Mouse (Mus musculus): ENCODE data around the gene Gm15517. TPM values are rescaled to one million over a fixed set of nuclear protein-coding genes. Genes with fewer than 3 reads are reported as not detected.
"Not testable (repeated sequence)": the region's sequence is repeated elsewhere in the genome, so short reads cannot be mapped to it uniquely, and the experiment has no call there.

Gene Gm15517
- polyA plus RNA-seq, 2 experiments: not detected

- peak; percentile 79 for TF ChIP-seq EP300 (IDR thresholded peaks at IDR 0.05; ENCODE audit: low read depth)
- TF ChIP-seq CTCF (IDR thresholded peaks at IDR 0.05; ENCODE audit: low read depth): peak; percentile 20
- H3K4me3 ChIP-seq (ENCODE audit: insufficient read depth in 1 of 2, low read depth in 2 of 2, low read length in 2 of 2): peak within 1 kb of the TSS; percentile 85 to 89
- peaks cover 28% of the 10 kb centered on the region for H3K36me3 ChIP-seq (replicated peaks; ENCODE audit: control insufficient read depth, insufficient read depth, low read depth)
- no peaks in the 10 kb centered on the region for H3K27me3 ChIP-seq (ENCODE audit: control insufficient read depth, insufficient read depth, low read length)
- H3K9me3 ChIP-seq (ENCODE audit: control insufficient read depth, low read length): no peaks in the 10 kb centered on the region
- H3K9ac ChIP-seq (replicated peaks): peak within 1 kb of the TSS; percentile 92
- peak within 1 kb of the TSS; percentile 88 for H3K4me2 ChIP-seq (ENCODE audit: low read depth)
- H3K4me1 ChIP-seq (replicated peaks; ENCODE audit: control insufficient read depth in 2 of 2, insufficient read depth in 2 of 2, low read length in 1 of 2): peaks cover 4 to 11% of the 10 kb centered on the region in 2 experiments
- WGBS (ENCODE audit: insufficient replicate concordance): under 1% methylated on average over 62 of the region's 62 CpGs
- peak; percentile 65 to 72 (median 67) for DNase-seq (ENCODE audit: low read depth in 3 of 3, low spot score in 3 of 3)
- peak within 1 kb of the TSS; percentile 63 for H3K27ac ChIP-seq
- ATAC-seq (ENCODE audit: insufficient read depth): peak; percentile 89
Measured at GRCm38 (mm10) chr7:44246055-44246983, 14.9 kb upstream of the Gm15517 start, which contains the start of the genes 1700028J19Rik and 2410002F23Rik. Gene 1700028J19Rik (minus strand): TSS chr7:44246695. Gene 2410002F23Rik (plus strand): TSS chr7:44246722.

- Histone ChIP-seq H3K4me2 (ENCODE audit: low read depth) (peak overlapping the region; percentile 88), H3K27me3 (ENCODE audit: control insufficient read depth, insufficient read depth, low read length) (no peaks in the 10 kb centered on the region), H3K4me3 (ENCODE audit: insufficient read depth in 1 of 2, low read depth in 2 of 2, low read length in 2 of 2) (peak overlapping the region; percentile 85 to 89), H3K4me1 (replicated peaks; ENCODE audit: control insufficient read depth in 2 of 2, insufficient read depth in 2 of 2, low read length in 1 of 2) (peaks cover 4 to 11% of the 10 kb centered on the region in 2 experiments), H3K36me3 (replicated peaks; ENCODE audit: control insufficient read depth, insufficient read depth, low read depth) (peaks cover 28% of the 10 kb centered on the region), H3K27ac (no peak overlapping the region), H3K9ac (replicated peaks) (peak overlapping the region; percentile 61), H3K9me3 (ENCODE audit: control insufficient read depth, low read length) (no peaks in the 10 kb centered on the region)
- DNase-seq (ENCODE audit: low read depth in 3 of 3, low spot score in 3 of 3): peak; percentile 20 to 45 (median 32)
- TF ChIP-seq CTCF (IDR thresholded peaks at IDR 0.05; ENCODE audit: low read depth) (no peak), EP300 (IDR thresholded peaks at IDR 0.05; ENCODE audit: low read depth) (no peak)
- ATAC-seq (ENCODE audit: insufficient read depth): 0 out of 2 replicates have a peak, but pooled peaks have one; percentile 1
- under 1% methylated on average over 23 of the region's 23 CpGs for WGBS (ENCODE audit: insufficient replicate concordance)
Measured at GRCm38 (mm10) chr7:44246984-44247470, 14.2 kb upstream of the Gm15517 start.

- Histone ChIP-seq H3K27ac (no peak overlapping the region), H3K36me3 (replicated peaks; ENCODE audit: control insufficient read depth, insufficient read depth, low read depth) (peaks cover 37% of the 10 kb centered on the region), H3K4me1 (replicated peaks; ENCODE audit: control insufficient read depth in 2 of 2, insufficient read depth in 2 of 2, low read length in 1 of 2) (peaks cover 4 to 11% of the 10 kb centered on the region in 2 experiments), H3K27me3 (ENCODE audit: control insufficient read depth, insufficient read depth, low read length) (no peaks in the 10 kb centered on the region), H3K9me3 (ENCODE audit: control insufficient read depth, low read length) (no peaks in the 10 kb centered on the region), H3K9ac (replicated peaks) (peak overlapping the region; percentile 2), H3K4me3 (ENCODE audit: insufficient read depth in 1 of 2, low read depth in 2 of 2, low read length in 2 of 2) (peak overlapping the region; percentile 35 to 89), H3K4me2 (ENCODE audit: low read depth) (peak overlapping the region; percentile 88)
- no peak for DNase-seq (ENCODE audit: low read depth in 3 of 3, low spot score in 3 of 3)
- no peak for ATAC-seq (ENCODE audit: insufficient read depth)
- no peak for TF ChIP-seq CTCF (IDR thresholded peaks at IDR 0.05; ENCODE audit: low read depth)
- TF ChIP-seq EP300 (IDR thresholded peaks at IDR 0.05; ENCODE audit: low read depth): no peak
- WGBS (ENCODE audit: insufficient replicate concordance): 88% methylated on average over 2 of the region's 2 CpGs
Measured at GRCm38 (mm10) chr7:44247971-44248370, 13.3 kb upstream of the Gm15517 start.

- 75% methylated on average over 4 of the region's 4 CpGs for WGBS (ENCODE audit: insufficient replicate concordance)
- Histone ChIP-seq H3K36me3 (replicated peaks; ENCODE audit: control insufficient read depth, insufficient read depth, low read depth) (peaks cover 38% of the 10 kb centered on the region), H3K27ac (no peak overlapping the region), H3K4me2 (ENCODE audit: low read depth) (no peak overlapping the region; the same call in 1 of the 2 replicates), H3K4me1 (replicated peaks; ENCODE audit: control insufficient read depth in 2 of 2, insufficient read depth in 2 of 2, low read length in 1 of 2) (peaks cover 4 to 11% of the 10 kb centered on the region in 2 experiments), H3K9ac (replicated peaks) (no peak overlapping the region), H3K27me3 (ENCODE audit: control insufficient read depth, insufficient read depth, low read length) (no peaks in the 10 kb centered on the region), H3K4me3 (ENCODE audit: insufficient read depth in 1 of 2, low read depth in 2 of 2, low read length in 2 of 2) (no peak overlapping the region), H3K9me3 (ENCODE audit: control insufficient read depth, low read length) (no peaks in the 10 kb centered on the region)
- TF ChIP-seq CTCF (IDR thresholded peaks at IDR 0.05; ENCODE audit: low read depth) (no peak), EP300 (IDR thresholded peaks at IDR 0.05; ENCODE audit: low read depth) (no peak)
- DNase-seq (ENCODE audit: low read depth in 3 of 3, low spot score in 3 of 3) (no peak), ATAC-seq (ENCODE audit: insufficient read depth) (no peak)
Measured at GRCm38 (mm10) chr7:44249248-44249647, 12.0 kb upstream of the Gm15517 start.

- peaks cover 38% of the 10 kb centered on the region for H3K36me3 ChIP-seq (replicated peaks; ENCODE audit: control insufficient read depth, insufficient read depth, low read depth)
- DNase-seq (ENCODE audit: low read depth in 3 of 3, low spot score in 3 of 3): not testable (repeated sequence)
- WGBS (ENCODE audit: insufficient replicate concordance): 83% methylated on average over 17 of the region's 17 CpGs
Measured at GRCm38 (mm10) chr7:44250732-44251275, 10.4 kb upstream of the Gm15517 start.

More at GRCm38 (mm10) chr7:44250732-44251275, 10.4 kb upstream of the Gm15517 start:
- not testable (repeated sequence) for H3K9ac ChIP-seq (replicated peaks); H3K4me1 ChIP-seq (replicated peaks; ENCODE audit: control insufficient read depth in 2 of 2, insufficient read depth in 2 of 2, low read length in 1 of 2); H3K4me3 ChIP-seq (ENCODE audit: insufficient read depth in 1 of 2, low read depth in 2 of 2, low read length in 2 of 2); H3K9me3 ChIP-seq (ENCODE audit: control insufficient read depth, low read length); H3K4me2 ChIP-seq (ENCODE audit: low read depth); ATAC-seq (ENCODE audit: insufficient read depth); H3K27me3 ChIP-seq (ENCODE audit: control insufficient read depth, insufficient read depth, low read length); H3K27ac ChIP-seq

Measured in liver, embryonic 14.5 days (tissue).